Mouse (Mus musculus) heart, postnatal 0 days (tissue): ENCODE data around the gene Trank1.

ENCODE experiments used
- CTCF ChIP-seq: IDR thresholded peaks from 2 replicates; pipeline ENCODE4 v1.5.1; 2016; ENCODE audit warnings: antibody characterized with exemption, control low read depth, low read depth
- EP300 ChIP-seq: IDR thresholded peaks from 2 replicates; pipeline ENCODE4 v1.6.1; 2016; ENCODE audit warnings: antibody characterized with exemption, low read depth

GRCm38 (mm10) chr9:111324881-111325280, 13.3 kb downstream of the Trank1 start:
- TF ChIP-seq CTCF (no peak), EP300 (no peak)
